10 mouse cellular contexts compared by ENCODE assay signal in genomic region chr5:137668971-137669370, GRCm38 (mm10). TPM values are rescaled to one million over a fixed set of nuclear protein-coding genes. Genes with fewer than 3 reads are reported as not detected.
DNase-seq lines count a peak whose midpoint lies in the region; ATAC-seq and TF ChIP-seq lines count a peak whose summit lies in the region.
"Had no signal": no experiment of that assay in that cellular context is flagged by ENCODE, and none has a peak within 500 bp of the region (broad histone marks: within the 10 kb centered on the region; RNA-seq: fewer than 3 reads in every experiment).

No protein-coding gene starts in this region.

- H3K27me3 ChIP-seq in liver, postnatal 0 days (ENCODE audit: insufficient read depth, low read length) = no peaks in the 10 kb centered on the region
- H3K27me3 ChIP-seq in liver, embryonic 11.5 days (replicated peaks; ENCODE audit: control insufficient read depth, insufficient read depth, low read length) = no peaks in the 10 kb centered on the region
- no peaks in the 10 kb centered on the region for H3K27me3 ChIP-seq in heart, embryonic 14.5 days (ENCODE audit: control insufficient read depth, insufficient read depth, low read length)
- no peaks in the 10 kb centered on the region for H3K27me3 ChIP-seq in limb, embryonic 14.5 days (ENCODE audit: control insufficient read depth, insufficient read depth, low read length)
- H3K27me3 ChIP-seq: embryonic facial prominence, embryonic 13.5 days had no signal

- H3K4me2 ChIP-seq in liver, postnatal 0 days (ENCODE audit: low read depth, low read length) = no peak overlapping the region
- H3K4me2 ChIP-seq in liver, embryonic 11.5 days = no peak overlapping the region
- H3K4me2 ChIP-seq in heart, embryonic 14.5 days (ENCODE audit: low read length) = peak overlapping the region; percentile 28; the same call in 1 of the 2 replicates
- no peak overlapping the region for H3K4me2 ChIP-seq in limb, embryonic 14.5 days (replicated peaks; ENCODE audit: low read depth, low read length, severe bottlenecking)
- H3K4me2 ChIP-seq: embryonic facial prominence, embryonic 13.5 days had no signal

- TF ChIP-seq CTCF in liver, postnatal 0 days (IDR thresholded peaks at IDR 0.05; ENCODE audit: low read depth) = no peak

- H3K4me1 ChIP-seq in liver, postnatal 0 days (ENCODE audit: insufficient read depth) = peaks cover 35% of the 10 kb centered on the region
- H3K4me1 ChIP-seq in liver, embryonic 11.5 days (replicated peaks; ENCODE audit: control insufficient read depth, insufficient read depth, low read length) = peaks cover 26% of the 10 kb centered on the region
- peaks cover 22 to 24% of the 10 kb centered on the region in 2 experiments for H3K4me1 ChIP-seq in heart, embryonic 14.5 days (ENCODE audit: control insufficient read depth in 2 of 2, insufficient read depth in 2 of 2, low read length in 2 of 2)
- peaks cover 12% of the 10 kb centered on the region for H3K4me1 ChIP-seq in limb, embryonic 14.5 days (ENCODE audit: control insufficient read depth, insufficient read depth, low read length)

- no peaks in the 10 kb centered on the region for H3K9me3 ChIP-seq in liver, postnatal 0 days (ENCODE audit: low read length)
- H3K9me3 ChIP-seq in liver, embryonic 11.5 days (ENCODE audit: control insufficient read depth, low read length) = no peaks in the 10 kb centered on the region
- no peaks in the 10 kb centered on the region for H3K9me3 ChIP-seq in heart, embryonic 14.5 days (ENCODE audit: control insufficient read depth, low read length)
- no peaks in the 10 kb centered on the region for H3K9me3 ChIP-seq in limb, embryonic 14.5 days (ENCODE audit: control insufficient read depth, low read length)
- H3K9me3 ChIP-seq: embryonic facial prominence, embryonic 13.5 days had no signal

- H3K36me3 ChIP-seq in liver, postnatal 0 days (replicated peaks; ENCODE audit: insufficient read depth, low read length) = peaks cover 33% of the 10 kb centered on the region
- peaks cover 27% of the 10 kb centered on the region for H3K36me3 ChIP-seq in liver, embryonic 11.5 days (ENCODE audit: control insufficient read depth, insufficient read depth, low read length)
- H3K36me3 ChIP-seq in heart, embryonic 14.5 days (ENCODE audit: control insufficient read depth, insufficient read depth, low read length) = peaks cover 31% of the 10 kb centered on the region
- H3K36me3 ChIP-seq in limb, embryonic 14.5 days (ENCODE audit: control insufficient read depth, insufficient read depth, low read length) = peaks cover 32% of the 10 kb centered on the region

- H3K4me3 ChIP-seq in liver, postnatal 0 days (ENCODE audit: low read depth, low read length) = no peak overlapping the region
- H3K4me3 ChIP-seq in liver, embryonic 11.5 days (ENCODE audit: low read depth, low read length) = no peak overlapping the region
- H3K4me3 ChIP-seq in heart, embryonic 14.5 days (ENCODE audit: control insufficient read depth in 1 of 2, insufficient read depth in 1 of 2, low read depth in 1 of 2, low read length in 2 of 2) = no peak overlapping the region
- H3K4me3 ChIP-seq in limb, embryonic 14.5 days (replicated peaks; ENCODE audit: low read length) = no peak overlapping the region
- H3K4me3 ChIP-seq: embryonic facial prominence, embryonic 13.5 days had no signal

- H3K9ac ChIP-seq in liver, postnatal 0 days (replicated peaks) = no peak overlapping the region; the same call in 1 of the 2 replicates
- no peak overlapping the region for H3K9ac ChIP-seq in liver, embryonic 11.5 days (ENCODE audit: low read depth, low read length)
- no peak overlapping the region for H3K9ac ChIP-seq in heart, embryonic 14.5 days (ENCODE audit: low read length)
- no peak overlapping the region for H3K9ac ChIP-seq in limb, embryonic 14.5 days (ENCODE audit: low read depth, low read length, severe bottlenecking)
- H3K9ac ChIP-seq: embryonic facial prominence, embryonic 13.5 days had no signal

- no peak for TF ChIP-seq EP300 in liver, postnatal 0 days (IDR thresholded peaks at IDR 0.05; ENCODE audit: low read depth)

- H3K27ac ChIP-seq in liver, postnatal 0 days (ENCODE audit: low read depth) = 0 out of 2 replicates have a peak overlapping the region, but pooled peaks have one; percentile 39
- no peak overlapping the region for H3K27ac ChIP-seq in liver, embryonic 11.5 days (ENCODE audit: low read depth, low read length)
- H3K27ac ChIP-seq in heart, embryonic 14.5 days (replicated peaks in 1 of 2; ENCODE audit: control insufficient read depth in 1 of 2, insufficient read depth in 1 of 2, low read depth in 2 of 2, low read length in 2 of 2) = peak overlapping the region; percentile 21 to 54; a peak in 3 of 4 replicates
- H3K27ac ChIP-seq in limb, embryonic 14.5 days (replicated peaks; ENCODE audit: low read depth, low read length) = 0 out of 2 replicates have a peak overlapping the region, but pooled peaks have one; percentile 33
- H3K27ac ChIP-seq: embryonic facial prominence, embryonic 13.5 days had no signal

- ATAC-seq in liver, postnatal 0 days = no peak
- ATAC-seq in liver, embryonic 11.5 days (replicated peaks; ENCODE audit: low FRiP score) = no peak
- ATAC-seq in heart, embryonic 14.5 days (ENCODE audit: insufficient number of reproducible peaks, insufficient read depth, low FRiP score, low read depth) = no peak
- ATAC-seq in limb, embryonic 14.5 days (ENCODE audit: low FRiP score, low read depth) = no peak
- ATAC-seq in inflammation-experienced regulatory T-cells, adult 6 months = no peak

- WGBS in liver, postnatal 0 days (ENCODE audit: insufficient replicate concordance) = 88% methylated on average over 10 of the region's 10 CpGs
- WGBS in liver, embryonic 11.5 days = 80% methylated on average over 10 of the region's 10 CpGs
- 40% methylated on average over 10 of the region's 10 CpGs for WGBS in heart, embryonic 14.5 days
- 77% methylated on average over 10 of the region's 10 CpGs for WGBS in limb, embryonic 14.5 days

- no peak for TF ChIP-seq POLR2A in limb, embryonic 14.5 days (IDR thresholded peaks at IDR 0.05; ENCODE audit: borderline replicate concordance, extremely low read depth, insufficient read depth, insufficient read length)

- no peak for DNase-seq in liver, postnatal 0 days
- DNase-seq in liver, embryonic 11.5 days (ENCODE audit: low spot score) = no peak
- DNase-seq in heart, adult 18-20 months = peak; percentile 74 to 76
- DNase-seq in limb, embryonic 14.5 days (ENCODE audit: low spot score) = no peak
- no peak for DNase-seq in thymus, postnatal 10 days (ENCODE audit: low spot score in 2 of 2)

RNA-seq across cellular contexts. Expression of gene Agfg2, which starts 15.6 kb away (rescaled TPM):
- polyA plus RNA-seq in liver, postnatal 0 days (2015; fragmentation: Nextera tagmentation; extraction: Ambion mirVana) = 29.5 and 34.1 TPM in 2 replicates
- 29.3 and 32.4 TPM in 2 replicates for polyA plus RNA-seq in liver, embryonic 11.5 days (2014; fragmentation: Nextera tagmentation; extraction: Ambion mirVana)
- total RNA-seq in heart, adult 18-20 months (2021) = 10 to 100 TPM; 16.9 to 23.0 TPM
- 10.7 and 12.1 TPM in 2 replicates for polyA plus RNA-seq in heart, embryonic 14.5 days (2014; fragmentation: Nextera tagmentation; extraction: Ambion mirVana)
- 16.3 and 22.6 TPM in 2 replicates for polyA plus RNA-seq in limb, embryonic 14.5 days (2012; rRNA removed)
- polyA plus RNA-seq in limb, embryonic 14.5 days (2014; fragmentation: Nextera tagmentation; extraction: Ambion mirVana) = 10.6 and 13.4 TPM in 2 replicates
- polyA plus RNA-seq in inflammation-experienced regulatory T-cells, adult 6 months (2017; shearing (Covaris generic)) = 10 to 100 TPM; 16.1 to 21.7 (median 16.4) TPM

RNA-seq across cellular contexts. Expression of gene Irs3, which starts 23.5 kb away (rescaled TPM):
- polyA plus RNA-seq in liver, postnatal 0 days (2015; fragmentation: Nextera tagmentation; extraction: Ambion mirVana) = 0.11 TPM in 1 of 2 replicates, not detected in the other
- polyA plus RNA-seq in liver, embryonic 11.5 days (2014; fragmentation: Nextera tagmentation; extraction: Ambion mirVana) = 0.12 and 0.49 TPM in 2 replicates
- total RNA-seq in heart, adult 18-20 months (2021) = 1 to 10 TPM in 1 of 2 experiments, under 1 TPM in 1; 0.87 to 1.5 TPM
- polyA plus RNA-seq in heart, embryonic 14.5 days (2014; fragmentation: Nextera tagmentation; extraction: Ambion mirVana) = 0.11 TPM in 2 replicates
- polyA plus RNA-seq in limb, embryonic 14.5 days (2012; rRNA removed) = 0.30 and 0.60 TPM in 2 replicates
- polyA plus RNA-seq in limb, embryonic 14.5 days (2014; fragmentation: Nextera tagmentation; extraction: Ambion mirVana) = 0.15 and 0.29 TPM in 2 replicates
- polyA plus RNA-seq in inflammation-experienced regulatory T-cells, adult 6 months (2017; shearing (Covaris generic)) = not detected
- total RNA-seq: megakaryocyte progenitor cell, adult 5-6 weeks had no signal
- polyA plus RNA-seq: thymus, postnatal 0 days had no signal

RNA-seq across cellular contexts. Expression of gene Sap25, which starts 27.8 kb away (rescaled TPM):
- polyA plus RNA-seq in liver, postnatal 0 days (2015; fragmentation: Nextera tagmentation; extraction: Ambion mirVana) = 3.4 and 4.0 TPM in 2 replicates
- 7.1 and 11.9 TPM in 2 replicates for polyA plus RNA-seq in liver, embryonic 11.5 days (2014; fragmentation: Nextera tagmentation; extraction: Ambion mirVana)
- 1 to 10 TPM; 2.2 to 2.6 TPM for total RNA-seq in heart, adult 18-20 months (2021)
- 4.3 and 4.6 TPM in 2 replicates for polyA plus RNA-seq in heart, embryonic 14.5 days (2014; fragmentation: Nextera tagmentation; extraction: Ambion mirVana)
- polyA plus RNA-seq in limb, embryonic 14.5 days (2012; rRNA removed) = 37.1 and 41.7 TPM in 2 replicates
- 5.2 and 6.7 TPM in 2 replicates for polyA plus RNA-seq in limb, embryonic 14.5 days (2014; fragmentation: Nextera tagmentation; extraction: Ambion mirVana)
- 10 to 100 TPM; 18.2 to 49.8 (median 44.0) TPM for polyA plus RNA-seq in inflammation-experienced regulatory T-cells, adult 6 months (2017; shearing (Covaris generic))

RNA-seq across cellular contexts. Expression of gene Gm20605, which starts 40.0 kb away (rescaled TPM):
- 2.4 and 2.6 TPM in 2 replicates for polyA plus RNA-seq in liver, postnatal 0 days (2015; fragmentation: Nextera tagmentation; extraction: Ambion mirVana)
- 11.6 and 13.2 TPM in 2 replicates for polyA plus RNA-seq in liver, embryonic 11.5 days (2014; fragmentation: Nextera tagmentation; extraction: Ambion mirVana)
- total RNA-seq in heart, adult 18-20 months (2021) = 1 to 10 TPM; 2.9 to 4.2 TPM
- polyA plus RNA-seq in heart, embryonic 14.5 days (2014; fragmentation: Nextera tagmentation; extraction: Ambion mirVana) = 5.2 and 5.6 TPM in 2 replicates
- 16.7 and 16.8 TPM in 2 replicates for polyA plus RNA-seq in limb, embryonic 14.5 days (2012; rRNA removed)
- polyA plus RNA-seq in limb, embryonic 14.5 days (2014; fragmentation: Nextera tagmentation; extraction: Ambion mirVana) = 7.4 and 10.4 TPM in 2 replicates
- 10 to 100 TPM in 2 of 3 experiments, 1 to 10 TPM in 1; 8.6 to 14.1 (median 13.3) TPM for polyA plus RNA-seq in inflammation-experienced regulatory T-cells, adult 6 months (2017; shearing (Covaris generic))

RNA-seq across cellular contexts. Expression of gene Lrch4, which starts 40.0 kb away (rescaled TPM):
- polyA plus RNA-seq in liver, postnatal 0 days (2015; fragmentation: Nextera tagmentation; extraction: Ambion mirVana) = 24.1 and 24.3 TPM in 2 replicates
- 46.6 and 54.5 TPM in 2 replicates for polyA plus RNA-seq in liver, embryonic 11.5 days (2014; fragmentation: Nextera tagmentation; extraction: Ambion mirVana)
- total RNA-seq in heart, adult 18-20 months (2021) = 10 to 100 TPM; 17.5 to 19.1 TPM
- 22.7 and 23.9 TPM in 2 replicates for polyA plus RNA-seq in heart, embryonic 14.5 days (2014; fragmentation: Nextera tagmentation; extraction: Ambion mirVana)
- 25.0 and 33.5 TPM in 2 replicates for polyA plus RNA-seq in limb, embryonic 14.5 days (2012; rRNA removed)
- polyA plus RNA-seq in limb, embryonic 14.5 days (2014; fragmentation: Nextera tagmentation; extraction: Ambion mirVana) = 36.7 and 37.1 TPM in 2 replicates
- 10 to 100 TPM; 57.9 to 66.2 (median 65.6) TPM for polyA plus RNA-seq in inflammation-experienced regulatory T-cells, adult 6 months (2017; shearing (Covaris generic))

Comparison
In these comparisons a context has a peak if more than half of its experiments do, and no peak if none do; other contexts are left out.
1. DNase-seq: peak in heart, adult 18-20 months (2 of 2); none in liver, postnatal 0 days (single experiment), liver, embryonic 11.5 days (single experiment), limb, embryonic 14.5 days (single experiment) and thymus, postnatal 10 days (0 of 2).